Mouse (Mus musculus) T-helper 17 cell (primary cell): ENCODE results near the gene Slc34a3.

Experiments used
- in situ Hi-C, 2 experiments: fragments of 300-600 bp; cut with MboI, MseI; formaldehyde crosslinking; loops; 1 replicate in 1 of 2; 2 replicates in 1 of 2; pipeline ENCODE4 v1.15.1; 2025; ENCODE audit warnings: high pct_unique_total_duplicates in 2 of 2

The Slc34a3 gene

DNA sequence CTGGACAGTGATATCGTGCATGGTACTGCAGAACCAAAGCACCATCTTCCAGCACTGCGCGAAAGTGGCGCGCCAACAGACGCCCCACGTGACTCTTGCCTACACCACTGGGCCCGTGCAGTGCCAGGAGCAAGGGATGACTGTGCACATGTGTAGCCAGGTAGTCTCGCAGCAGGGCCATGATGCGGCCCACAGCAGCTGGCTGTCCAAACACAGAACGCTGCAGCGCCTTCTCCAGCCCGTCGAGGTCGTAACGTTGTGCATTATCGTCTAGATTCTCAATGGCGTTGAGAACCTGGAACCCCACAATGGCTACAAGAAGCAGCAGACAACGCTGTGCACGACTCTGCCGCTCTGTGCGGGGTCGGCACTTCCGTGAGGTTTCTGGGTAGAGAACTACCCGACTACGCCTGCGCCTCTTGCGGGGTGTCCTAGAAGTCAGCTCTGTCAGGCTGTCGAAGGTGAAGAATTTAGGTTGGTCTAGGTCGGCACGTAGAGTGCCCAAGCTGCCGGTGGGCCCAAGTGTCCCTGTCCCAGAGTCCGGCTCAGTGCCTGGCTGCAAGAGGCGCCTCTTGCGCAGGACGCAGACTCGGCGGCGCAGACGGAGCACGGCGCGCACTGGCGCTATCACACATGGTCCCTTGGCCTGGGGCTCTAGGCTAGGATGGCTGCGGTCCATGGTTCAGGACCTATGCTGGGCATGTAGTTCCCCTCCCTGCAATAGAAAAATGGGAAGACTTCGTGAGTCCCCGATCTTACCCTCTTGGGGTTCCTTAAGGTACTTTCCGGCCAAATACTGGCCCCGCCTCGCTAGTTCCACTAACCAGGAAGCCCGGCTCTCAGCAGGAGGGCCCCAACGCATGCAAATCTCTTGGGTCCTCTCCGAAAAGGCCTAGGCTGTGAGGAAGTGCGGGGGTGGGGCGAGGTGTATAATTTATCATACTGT lies 38.7 kb downstream of the Slc34a3 start:
- in situ Hi-C loops: no loop called here

DNA sequence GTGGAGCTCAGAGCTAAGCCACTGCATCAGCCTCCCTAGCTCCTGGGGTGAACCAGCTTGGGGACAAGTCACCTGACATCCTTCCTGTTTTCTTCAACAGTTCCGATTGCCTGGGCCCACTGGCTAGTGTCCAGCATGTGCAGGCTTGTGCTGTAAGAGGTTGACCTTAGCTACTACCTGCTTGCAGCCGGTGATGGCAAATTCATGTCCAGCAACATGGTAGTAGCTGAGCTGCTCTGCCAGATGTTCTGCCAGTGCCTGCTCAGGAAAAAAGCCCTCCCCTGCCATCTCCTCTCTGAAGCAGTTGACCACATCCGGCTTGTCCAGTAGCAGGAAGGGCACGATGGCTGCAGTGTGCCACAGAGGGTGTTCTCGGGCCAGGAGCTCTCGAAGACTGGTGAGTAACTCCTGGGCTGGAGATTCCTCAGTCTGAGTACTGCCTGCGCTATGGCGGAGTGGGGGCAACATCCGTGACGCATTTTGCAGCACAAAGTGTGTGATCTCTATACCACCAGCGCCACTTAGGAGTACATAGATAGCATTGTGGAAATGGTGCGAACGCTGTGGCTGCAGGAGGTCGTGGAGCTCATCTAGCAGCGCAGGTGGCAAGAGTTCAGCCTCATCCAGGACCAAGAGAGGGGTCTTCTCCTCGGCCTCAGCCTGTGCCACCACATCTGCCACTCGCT lies 39.5 kb downstream of the Slc34a3 start:
- in situ Hi-C loops: loop anchor here in 1 of 2 experiments (5.0 kb wide), 1 partner anchor 58 kb away; no protein-coding TSS in a partner anchor

DNA sequence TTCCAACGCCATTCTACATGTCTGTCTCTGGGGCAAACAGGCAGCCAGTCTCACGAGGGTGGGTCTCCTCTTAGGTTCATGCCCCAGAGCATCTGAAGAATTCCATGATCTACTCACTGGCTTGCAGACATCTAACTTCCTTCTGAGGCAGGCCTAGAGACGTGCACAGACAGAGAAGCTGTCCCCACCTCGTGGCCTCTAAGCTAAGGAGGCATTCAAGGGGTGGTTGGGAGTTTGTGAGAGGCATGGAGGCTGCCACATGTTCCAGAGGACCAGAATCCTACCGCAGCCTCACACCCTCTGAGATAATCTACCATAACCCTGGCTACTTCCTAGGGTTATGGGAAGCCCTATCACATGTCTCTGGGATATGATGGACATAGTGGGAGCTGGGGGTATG lies 40.2 kb downstream of the Slc34a3 start:
- in situ Hi-C loops: loop anchor here in 1 of 2 experiments (5.0 kb wide), 1 partner anchor 58 kb away; no protein-coding TSS in a partner anchor

DNA sequence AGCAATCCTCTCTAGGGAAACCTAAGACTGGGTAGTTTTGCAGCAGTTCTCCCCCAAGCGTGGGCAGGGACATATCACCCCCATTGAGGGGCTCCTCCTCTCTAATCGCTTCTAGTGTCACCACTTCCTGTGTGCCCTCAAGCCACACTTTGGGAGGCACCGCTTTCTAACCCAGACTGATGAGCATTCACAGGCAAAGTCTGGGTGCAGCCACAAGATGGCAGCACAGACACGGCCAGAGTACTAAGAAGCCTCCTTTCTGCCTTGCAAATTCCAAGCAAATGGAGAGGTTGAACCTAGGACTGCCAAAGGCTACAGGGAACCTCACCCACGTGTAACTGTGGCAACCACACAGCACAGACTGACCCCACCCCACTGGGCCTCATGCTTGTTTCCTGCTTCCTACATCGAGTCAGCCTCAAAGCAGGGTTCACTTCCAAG lies 40.8 kb downstream of the Slc34a3 start:
- in situ Hi-C loops: loop anchor here in 1 of 2 experiments (5.0 kb wide), 1 partner anchor 59 kb away; no protein-coding TSS in a partner anchor

DNA sequence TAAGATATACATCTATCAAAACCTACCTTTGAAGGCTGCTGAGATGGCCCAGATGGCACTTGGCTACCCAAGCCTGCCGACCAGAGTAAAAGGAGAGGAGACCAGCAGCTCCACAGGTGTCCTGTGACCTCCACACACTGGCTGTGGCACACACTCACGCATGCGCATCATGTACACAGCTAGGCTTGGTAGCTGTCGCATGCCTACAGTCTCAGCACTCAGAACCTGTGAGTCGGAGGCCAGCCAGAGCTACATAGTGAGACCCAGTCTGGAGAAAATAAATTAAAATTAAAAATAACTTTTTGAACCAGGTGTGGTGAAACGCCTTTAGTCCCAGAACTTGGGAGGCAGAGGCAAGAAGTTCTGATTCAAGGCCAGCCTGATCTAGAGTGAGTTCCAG lies 46.3 kb downstream of the Slc34a3 start:
- in situ Hi-C loops: no loop called here

DNA sequence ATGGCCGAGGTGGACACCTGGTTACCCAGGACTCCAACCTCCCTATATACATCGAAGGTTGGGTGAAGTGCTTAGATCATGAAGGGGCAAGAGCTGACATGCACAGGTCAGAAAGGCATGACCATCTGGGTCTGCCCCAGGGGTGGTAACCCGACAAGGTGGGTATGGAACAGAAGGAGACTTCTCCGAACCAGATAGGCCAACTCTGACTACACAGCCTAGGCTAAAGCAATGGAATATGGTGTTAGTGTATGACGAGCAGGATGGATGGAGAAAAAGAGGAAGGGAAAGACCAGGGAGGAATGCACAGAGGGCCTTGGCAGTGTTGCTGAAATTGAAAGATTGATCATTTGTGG lies 47.6 kb downstream of the Slc34a3 start:
- in situ Hi-C loops: no loop called here

DNA sequence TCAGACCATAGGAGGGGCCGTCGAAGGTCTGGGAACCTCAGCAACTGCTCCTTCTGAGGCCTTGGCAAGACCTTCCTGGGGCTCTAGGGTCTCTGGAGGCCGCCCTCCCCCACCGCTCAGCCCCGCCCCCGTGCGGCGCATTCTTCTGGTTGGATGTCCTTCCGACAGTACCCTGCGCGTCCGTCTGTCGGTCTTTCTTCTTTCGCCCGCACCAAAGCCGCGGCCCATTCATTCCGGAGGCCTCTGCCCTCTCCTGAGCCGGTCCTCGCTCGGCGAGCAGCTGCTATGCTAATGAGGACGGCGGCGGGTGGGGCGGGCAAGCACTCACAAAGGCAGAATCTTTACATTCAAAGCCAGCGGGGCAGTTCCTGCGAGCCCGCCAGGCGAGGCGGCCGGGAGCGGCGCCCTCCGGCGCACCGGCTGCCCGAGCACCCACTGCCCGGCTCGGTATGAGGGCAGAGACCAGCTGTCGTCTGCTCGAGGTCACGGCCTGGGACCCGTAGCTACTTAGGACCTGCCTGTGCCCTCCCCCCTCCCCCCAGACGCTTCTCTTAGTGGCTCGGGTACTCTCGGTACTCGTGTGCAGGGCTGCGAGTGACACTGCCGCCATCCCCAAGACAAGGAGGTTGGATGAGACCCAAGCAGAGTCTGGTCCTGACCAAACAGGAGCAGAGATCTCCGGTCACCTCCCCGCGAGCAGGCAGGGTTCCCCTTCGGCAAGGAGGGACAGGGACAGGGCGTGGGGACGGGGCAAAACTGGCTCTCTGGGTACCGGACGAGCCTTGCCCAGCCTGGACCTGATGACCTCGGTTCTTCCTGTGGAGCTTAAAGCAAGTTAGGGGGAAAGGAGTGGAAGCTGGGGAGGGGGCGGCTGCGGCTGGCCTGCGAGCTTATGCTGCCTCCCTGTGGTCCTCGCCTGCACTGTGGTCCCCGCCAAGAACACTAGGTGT lies 48.3 kb downstream of the Slc34a3 start:
- in situ Hi-C loops: no loop called here

DNA sequence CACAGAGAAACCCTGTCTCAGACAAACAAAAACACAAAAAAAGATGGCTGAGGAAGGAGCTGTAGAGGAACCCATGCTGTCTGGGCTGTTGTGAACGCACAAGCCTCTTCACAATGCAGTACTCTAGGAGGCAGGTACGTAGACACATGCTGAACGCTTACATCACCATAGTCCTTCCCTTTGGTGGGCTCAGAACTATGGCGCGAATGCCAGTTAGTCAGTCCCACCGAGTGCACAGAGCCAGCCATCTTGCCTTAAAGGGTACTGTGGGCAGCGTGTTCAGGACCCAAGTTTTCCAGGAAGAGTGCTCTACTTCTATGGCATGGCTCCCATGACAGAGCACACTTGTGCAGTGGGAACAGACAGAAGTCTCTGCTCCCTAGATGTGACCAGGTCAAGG lies 49.7 kb downstream of the Slc34a3 start:
- in situ Hi-C loops: no loop called here

DNA sequence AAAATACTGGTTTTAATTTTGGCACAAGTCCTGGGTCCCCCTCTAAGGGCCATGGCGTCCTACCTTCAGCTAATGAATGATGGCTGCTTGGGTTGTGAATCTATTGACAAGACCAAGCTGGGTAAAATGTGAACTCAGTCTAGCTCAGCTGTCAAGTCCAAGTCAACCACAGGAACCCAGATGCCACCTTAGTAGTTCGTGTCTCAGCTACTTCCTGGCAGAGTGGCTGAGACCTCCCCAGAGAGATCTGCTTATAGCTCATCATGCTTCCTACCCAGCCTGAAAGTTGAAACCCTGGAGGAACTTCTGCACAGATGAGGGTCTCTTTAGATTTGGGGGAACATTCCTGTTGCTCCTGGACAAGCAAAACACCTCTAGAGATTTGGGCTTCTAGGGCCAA lies 50.8 kb downstream of the Slc34a3 start:
- in situ Hi-C loops: no loop called here

DNA sequence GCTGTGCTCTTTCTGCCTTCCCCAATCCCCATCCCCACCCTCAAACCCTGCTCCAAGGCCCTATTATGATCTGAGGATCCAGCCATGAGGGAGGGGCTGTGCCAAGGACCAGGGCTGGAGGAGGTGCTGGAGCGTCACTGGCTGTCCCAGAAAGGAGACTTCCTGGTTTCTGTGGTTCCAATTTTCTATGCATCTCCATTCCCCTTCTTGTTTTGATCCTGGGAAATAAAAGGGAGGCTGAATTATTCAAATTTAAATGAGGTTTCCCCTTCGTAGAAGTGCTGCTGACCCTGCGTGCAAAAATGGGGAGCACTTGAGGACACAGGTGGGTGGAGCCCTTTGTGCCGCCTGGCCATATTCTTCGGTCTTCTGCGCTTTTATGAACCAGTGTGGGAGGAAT lies 51.5 kb downstream of the Slc34a3 start:
- in situ Hi-C loops: no loop called here

DNA sequence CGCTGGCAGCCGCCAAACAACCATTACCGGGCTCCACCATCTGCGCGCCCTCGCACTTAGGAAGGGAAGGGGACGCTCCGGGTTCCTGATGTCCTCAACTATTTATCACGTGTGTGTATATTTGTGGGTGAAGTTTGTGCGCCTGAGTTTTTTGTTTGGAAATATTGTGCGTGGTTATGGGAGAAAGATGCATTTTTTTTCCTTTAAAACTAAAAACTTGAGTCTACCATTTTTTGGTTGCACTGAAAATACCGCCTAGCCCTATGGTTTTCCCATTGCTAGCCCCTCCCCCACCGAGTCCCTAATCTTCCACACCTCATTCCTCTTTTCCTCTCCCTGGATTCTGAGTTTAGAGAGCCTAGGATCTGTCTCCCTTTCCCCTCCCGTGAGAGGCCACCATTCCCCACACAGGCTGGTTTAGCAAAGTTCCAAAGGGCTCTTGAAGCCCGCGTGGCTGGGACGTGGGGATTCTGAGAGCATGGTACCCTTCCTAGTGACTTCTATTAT lies 52.2 kb downstream of the Slc34a3 start:
- in situ Hi-C loops: no loop called here

DNA sequence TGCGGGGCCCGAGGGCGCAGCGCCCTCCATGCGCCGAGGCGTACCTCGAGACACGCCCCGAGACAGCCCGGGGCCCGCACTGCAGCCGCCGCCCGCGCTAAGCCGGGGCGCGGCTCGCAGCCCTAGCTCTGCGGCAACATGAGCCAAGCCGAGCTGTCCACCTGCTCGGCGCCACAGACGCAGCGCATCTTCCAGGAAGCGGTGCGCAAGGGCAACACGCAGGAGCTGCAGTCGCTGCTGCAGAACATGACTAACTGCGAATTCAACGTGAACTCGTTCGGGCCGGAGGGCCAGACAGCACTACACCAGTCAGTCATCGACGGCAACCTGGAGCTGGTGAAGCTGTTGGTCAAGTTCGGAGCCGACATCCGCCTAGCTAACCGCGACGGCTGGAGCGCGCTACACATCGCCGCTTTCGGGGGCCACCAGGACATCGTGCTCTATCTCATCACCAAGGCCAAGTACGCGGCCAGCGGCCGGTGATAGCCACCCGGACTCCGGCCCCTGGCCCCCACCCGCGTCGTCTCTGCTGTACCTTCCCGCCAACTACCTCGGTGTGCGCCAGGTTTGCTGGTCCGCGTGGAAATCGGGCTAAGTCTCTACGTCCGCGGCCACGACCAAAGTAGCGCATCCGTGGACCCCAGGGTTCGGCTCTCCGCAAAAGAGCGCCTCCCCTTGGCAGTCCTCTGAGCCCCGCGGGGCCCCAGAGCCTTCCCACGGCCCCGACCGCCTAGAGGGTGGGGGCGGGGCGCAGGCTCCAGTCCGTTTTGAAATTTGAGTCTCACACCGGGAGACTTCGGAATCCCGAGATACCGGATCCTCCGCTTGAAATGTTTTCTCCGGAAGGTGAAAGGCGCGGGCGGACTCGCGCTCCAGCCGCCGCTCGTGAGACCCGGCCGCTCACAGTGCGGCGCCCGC lies 52.9 kb downstream of the Slc34a3 start:
- in situ Hi-C loops: no loop called here

DNA sequence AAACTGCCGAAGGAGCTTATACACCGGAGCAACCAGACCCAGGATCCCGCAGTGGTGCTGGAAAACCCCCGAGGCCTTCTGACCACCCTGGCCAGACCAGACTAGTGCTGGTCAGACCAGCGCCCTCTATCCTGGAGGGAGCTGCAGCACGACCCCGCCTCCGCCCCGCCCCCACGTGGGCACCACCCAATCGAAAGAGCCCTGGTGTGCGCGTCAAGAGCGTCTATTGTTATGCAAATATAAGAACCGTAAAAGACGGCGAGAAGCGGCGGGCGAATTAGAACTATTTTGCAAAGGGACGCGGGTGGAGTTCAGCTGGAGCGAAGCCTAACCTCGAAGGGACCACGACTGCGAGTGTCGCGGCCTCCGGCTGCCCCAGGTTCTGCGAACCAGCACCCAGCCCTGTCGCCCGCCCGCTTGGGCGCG lies 53.7 kb downstream of the Slc34a3 start, which contains the start of gene Nrarp:
Gene Nrarp, plus strand, starts transcription at position 281 of the 426 bp plus-strand sequence.
- in situ Hi-C loops: no loop called here

DNA sequence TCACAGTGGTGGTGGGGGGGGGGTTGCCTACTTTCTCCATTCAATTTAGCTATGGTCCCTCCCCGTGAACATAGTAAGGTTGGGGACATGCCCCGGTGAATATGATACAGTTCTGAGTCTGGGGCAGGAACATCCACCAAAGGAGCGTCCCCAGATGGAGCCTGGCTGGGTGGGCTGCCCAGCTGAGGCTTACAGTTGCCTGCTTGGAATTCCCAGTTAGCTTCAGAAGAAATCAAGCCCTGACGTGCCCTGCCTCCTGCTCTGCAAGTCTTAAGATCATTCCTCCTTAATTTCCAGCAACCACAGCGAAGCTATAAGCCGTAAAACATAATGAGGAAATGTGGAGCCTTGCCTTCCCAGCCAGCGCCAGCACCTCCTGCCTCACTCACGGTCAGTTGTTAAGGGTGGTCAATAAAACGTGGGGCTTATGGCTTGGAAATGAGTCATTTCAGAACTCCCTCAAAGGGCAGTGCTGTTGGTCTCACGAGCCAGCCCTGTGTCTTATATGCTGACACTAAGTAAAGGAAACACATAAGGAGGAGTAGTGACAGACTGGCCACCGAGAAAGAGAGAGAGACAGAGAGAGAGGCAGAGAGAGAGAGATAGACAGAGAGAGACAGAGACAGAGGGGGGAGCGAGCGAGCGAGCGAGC lies 54.5 kb downstream of the Slc34a3 start:
- in situ Hi-C loops: no loop called here
